Mouse (Mus musculus): Measurements from ENCODE around the gene Ephb6. TPM values are rescaled to one million over a fixed set of nuclear protein-coding genes. Genes with fewer than 3 reads are reported as not detected.

Gene Ephb6
- polyA plus RNA-seq, 1 experiment from 2014 or later = 33.5 TPM

DNA sequence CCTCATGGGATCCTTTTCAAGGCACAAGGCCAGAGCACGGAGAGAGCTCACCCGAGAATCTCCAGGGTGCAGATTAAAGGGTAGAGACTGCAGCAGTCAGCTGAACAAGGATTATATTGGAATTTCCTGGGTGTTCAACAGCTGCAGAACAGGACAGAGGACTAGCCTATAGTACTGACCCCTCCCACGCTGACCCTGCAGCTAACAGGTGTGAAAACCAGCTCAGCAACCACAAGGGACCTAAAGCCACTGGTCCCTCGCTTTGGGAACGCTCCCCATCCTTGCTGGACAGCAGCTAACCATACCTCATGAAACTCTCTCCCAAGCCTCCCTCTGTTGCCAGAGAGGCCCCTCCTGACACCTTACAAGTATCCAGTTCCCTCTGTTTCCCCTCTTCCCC is 2.4 kb downstream of the Ephb6 start:
- ATAC-seq (ENCODE audit: low FRiP score) (no peak), DNase-seq (ENCODE audit: low spot score) (no peak)
- Histone ChIP-seq H3K9ac (no peak overlapping the region), H3K36me3 (replicated peaks; ENCODE audit: control insufficient read depth, insufficient read depth) (0 out of 2 replicates have a peak, but pooled peaks cover 4% of the 10 kb centered on the region), H3K27ac (no peak overlapping the region), H3K27me3 (ENCODE audit: control insufficient read depth, insufficient read depth, low read length) (no peaks in the 10 kb centered on the region), H3K4me2 (replicated peaks) (peak overlapping the region; percentile 99), H3K4me3 (replicated peaks; ENCODE audit: low read length) (no peak overlapping the region), H3K9me3 (ENCODE audit: control insufficient read depth, low read length) (no peaks in the 10 kb centered on the region), H3K4me1 (replicated peaks; ENCODE audit: control insufficient read depth, insufficient read depth, low read length) (peaks cover 27% of the 10 kb centered on the region)
- 71% methylated on average over 5 of the region's 5 CpGs for WGBS

- WGBS = 95% methylated on average over 9 of the region's 9 CpGs
Observed at GRCm38 (mm10) chr6:41620173-41620798, 15.0 kb downstream of the Ephb6 start.

GRCm38 (mm10) chr6:41621241-41621990 is 16.1 kb downstream of the Ephb6 start:
- no peak for ATAC-seq (ENCODE audit: low FRiP score)
- no peak for DNase-seq (ENCODE audit: low spot score)
- H3K9ac ChIP-seq = no peak overlapping the region
- H3K4me3 ChIP-seq (replicated peaks; ENCODE audit: low read length) = no peak overlapping the region
- no peak overlapping the region for H3K27ac ChIP-seq
- no peaks in the 10 kb centered on the region for H3K27me3 ChIP-seq (ENCODE audit: control insufficient read depth, insufficient read depth, low read length)
- H3K36me3 ChIP-seq (replicated peaks; ENCODE audit: control insufficient read depth, insufficient read depth) = peaks cover 35% of the 10 kb centered on the region
- no peaks in the 10 kb centered on the region for H3K4me1 ChIP-seq (replicated peaks; ENCODE audit: control insufficient read depth, insufficient read depth, low read length)
- H3K9me3 ChIP-seq (ENCODE audit: control insufficient read depth, low read length) = no peaks in the 10 kb centered on the region
- WGBS = 91% methylated on average over 12 of the region's 12 CpGs
- H3K4me2 ChIP-seq (replicated peaks) = no peak overlapping the region

More at GRCm38 (mm10) chr6:41620173-41620798, 15.0 kb downstream of the Ephb6 start:
- no peaks in the 10 kb centered on the region for H3K4me1 ChIP-seq (replicated peaks; ENCODE audit: control insufficient read depth, insufficient read depth, low read length)
- DNase-seq (ENCODE audit: low spot score) (no peak), ATAC-seq (ENCODE audit: low FRiP score) (no peak)
- no peaks in the 10 kb centered on the region for H3K27me3 ChIP-seq (ENCODE audit: control insufficient read depth, insufficient read depth, low read length)
- H3K9me3 ChIP-seq (ENCODE audit: control insufficient read depth, low read length) = no peaks in the 10 kb centered on the region
- H3K4me2 ChIP-seq (replicated peaks) = no peak overlapping the region
- no peak overlapping the region for H3K9ac ChIP-seq
- H3K27ac ChIP-seq = no peak overlapping the region
- no peak overlapping the region for H3K4me3 ChIP-seq (replicated peaks; ENCODE audit: low read length)
- peaks cover 44% of the 10 kb centered on the region for H3K36me3 ChIP-seq (replicated peaks; ENCODE audit: control insufficient read depth, insufficient read depth)

DNA sequence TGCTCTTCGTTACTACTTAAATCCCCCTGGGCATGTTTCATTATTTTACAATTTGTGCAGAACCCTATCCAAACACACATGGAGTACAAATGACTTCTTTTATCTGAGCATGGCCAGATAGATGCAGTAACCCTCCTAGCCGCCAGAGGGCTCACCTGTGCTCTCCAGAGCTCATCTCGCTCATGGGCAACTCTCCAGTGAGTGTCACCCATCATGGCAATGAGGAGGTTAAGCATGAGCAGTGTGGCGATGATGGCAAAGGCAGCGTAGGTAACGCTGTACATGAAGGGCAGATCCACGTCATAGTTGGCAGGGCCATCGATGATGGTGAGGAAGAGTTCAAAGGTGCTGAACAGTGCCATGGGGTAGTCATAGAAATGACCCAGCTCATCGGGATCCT is 17.4 kb downstream of the Ephb6 start:
- no peak overlapping the region for H3K4me2 ChIP-seq (replicated peaks)
- no peak overlapping the region for H3K4me3 ChIP-seq (replicated peaks; ENCODE audit: low read length)
- no peak overlapping the region for H3K27ac ChIP-seq
- H3K9ac ChIP-seq = no peak overlapping the region
- 61% methylated on average over 9 of the region's 9 CpGs for WGBS
- peaks cover 22% of the 10 kb centered on the region for H3K36me3 ChIP-seq (replicated peaks; ENCODE audit: control insufficient read depth, insufficient read depth)
- H3K27me3 ChIP-seq (ENCODE audit: control insufficient read depth, insufficient read depth, low read length) = no peaks in the 10 kb centered on the region
- ATAC-seq (ENCODE audit: low FRiP score) (no peak), DNase-seq (ENCODE audit: low spot score) (no peak)
- no peaks in the 10 kb centered on the region for H3K4me1 ChIP-seq (replicated peaks; ENCODE audit: control insufficient read depth, insufficient read depth, low read length)
- H3K9me3 ChIP-seq (ENCODE audit: control insufficient read depth, low read length) = no peaks in the 10 kb centered on the region

- ATAC-seq (ENCODE audit: low FRiP score) (no peak), DNase-seq (ENCODE audit: low spot score) (no peak)
- no peak overlapping the region for H3K27ac ChIP-seq
- no peak overlapping the region for H3K4me3 ChIP-seq (replicated peaks; ENCODE audit: low read length)
- H3K9ac ChIP-seq = no peak overlapping the region
- no peaks in the 10 kb centered on the region for H3K27me3 ChIP-seq (ENCODE audit: control insufficient read depth, insufficient read depth, low read length)
- H3K4me2 ChIP-seq (replicated peaks) = no peak overlapping the region
- H3K36me3 ChIP-seq (replicated peaks; ENCODE audit: control insufficient read depth, insufficient read depth) = no peaks in the 10 kb centered on the region
- H3K4me1 ChIP-seq (replicated peaks; ENCODE audit: control insufficient read depth, insufficient read depth, low read length) = no peaks in the 10 kb centered on the region
- 84% methylated on average over 1 of the region's 1 CpGs for WGBS
- no peaks in the 10 kb centered on the region for H3K9me3 ChIP-seq (ENCODE audit: control insufficient read depth, low read length)
Observed at GRCm38 (mm10) chr6:41628180-41628579, 22.9 kb downstream of the Ephb6 start.

DNA sequence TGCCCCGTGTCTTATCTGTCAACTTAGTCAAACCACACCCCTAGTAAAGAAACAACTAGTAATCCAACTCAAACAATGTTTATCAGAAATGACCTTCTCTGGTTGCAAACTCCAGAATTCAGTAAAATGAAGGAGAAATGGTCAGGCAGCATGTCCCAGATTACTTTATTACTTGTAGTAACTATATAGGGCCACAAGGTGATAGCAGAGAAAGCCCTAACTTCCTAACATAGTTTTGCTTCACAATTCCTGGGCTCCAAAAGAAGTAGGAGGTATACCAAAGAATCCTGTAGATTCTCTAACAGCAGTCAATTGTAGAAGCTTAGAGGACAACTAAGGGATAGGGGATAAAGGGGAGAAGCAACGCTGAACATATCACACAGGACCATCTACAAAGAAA is 25.5 kb downstream of the Ephb6 start:
- Histone ChIP-seq H3K4me1 (replicated peaks; ENCODE audit: control insufficient read depth, insufficient read depth, low read length) (no peaks in the 10 kb centered on the region), H3K4me2 (replicated peaks) (no peak overlapping the region), H3K36me3 (replicated peaks; ENCODE audit: control insufficient read depth, insufficient read depth) (no peaks in the 10 kb centered on the region), H3K27ac (no peak overlapping the region), H3K9me3 (ENCODE audit: control insufficient read depth, low read length) (no peaks in the 10 kb centered on the region), H3K27me3 (ENCODE audit: control insufficient read depth, insufficient read depth, low read length) (no peaks in the 10 kb centered on the region), H3K9ac (no peak overlapping the region), H3K4me3 (replicated peaks; ENCODE audit: low read length) (no peak overlapping the region)
- DNase-seq (ENCODE audit: low spot score) = no peak
- 74% methylated on average over 2 of the region's 2 CpGs for WGBS
- no peak for ATAC-seq (ENCODE audit: low FRiP score)

GRCm38 (mm10) chr6:41631549-41631948 is 26.3 kb downstream of the Ephb6 start:
- no peak overlapping the region for H3K4me3 ChIP-seq (replicated peaks; ENCODE audit: low read length)
- H3K36me3 ChIP-seq (replicated peaks; ENCODE audit: control insufficient read depth, insufficient read depth) = no peaks in the 10 kb centered on the region
- no peaks in the 10 kb centered on the region for H3K27me3 ChIP-seq (ENCODE audit: control insufficient read depth, insufficient read depth, low read length)
- H3K4me1 ChIP-seq (replicated peaks; ENCODE audit: control insufficient read depth, insufficient read depth, low read length) = no peaks in the 10 kb centered on the region
- ATAC-seq (ENCODE audit: low FRiP score) (no peak), DNase-seq (ENCODE audit: low spot score) (no peak)
- H3K4me2 ChIP-seq (replicated peaks) = no peak overlapping the region
- WGBS = 91% methylated on average over 4 of the region's 4 CpGs
- no peaks in the 10 kb centered on the region for H3K9me3 ChIP-seq (ENCODE audit: control insufficient read depth, low read length)
- H3K27ac ChIP-seq = no peak overlapping the region
- no peak overlapping the region for H3K9ac ChIP-seq

GRCm38 (mm10) chr6:41635211-41635610 is 29.9 kb downstream of the Ephb6 start:
- ATAC-seq (ENCODE audit: low FRiP score) (no peak), DNase-seq (ENCODE audit: low spot score) (peak; percentile 34)
- H3K36me3 ChIP-seq (replicated peaks; ENCODE audit: control insufficient read depth, insufficient read depth) = no peaks in the 10 kb centered on the region
- H3K27me3 ChIP-seq (ENCODE audit: control insufficient read depth, insufficient read depth, low read length) = no peaks in the 10 kb centered on the region
- 50% methylated on average over 1 of the region's 1 CpGs for WGBS
- H3K27ac ChIP-seq = no peak overlapping the region
- H3K4me1 ChIP-seq (replicated peaks; ENCODE audit: control insufficient read depth, insufficient read depth, low read length) = no peaks in the 10 kb centered on the region
- H3K4me2 ChIP-seq (replicated peaks) = no peak overlapping the region
- H3K9me3 ChIP-seq (ENCODE audit: control insufficient read depth, low read length) = no peaks in the 10 kb centered on the region
- no peak overlapping the region for H3K4me3 ChIP-seq (replicated peaks; ENCODE audit: low read length)
- H3K9ac ChIP-seq = no peak overlapping the region

DNA sequence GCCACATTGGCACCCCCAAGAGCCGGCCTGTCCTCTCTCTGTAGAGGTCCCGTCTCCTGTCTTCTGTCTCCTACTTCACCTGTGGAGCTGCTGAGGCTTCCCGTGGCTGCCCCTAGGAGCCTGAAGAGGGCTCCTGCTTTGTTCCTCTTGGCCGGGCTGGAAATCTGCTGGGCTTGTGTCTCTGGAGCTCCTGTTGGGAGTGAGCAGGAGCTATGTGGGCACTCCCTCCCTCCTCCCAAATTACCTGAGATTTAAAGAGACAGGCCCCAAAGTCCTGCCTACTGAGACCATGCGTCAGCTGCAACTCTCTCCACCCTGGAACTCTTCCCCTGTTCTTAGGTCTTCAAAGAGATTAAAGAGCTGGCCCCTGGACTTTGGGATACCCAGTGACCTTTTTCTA is 30.9 kb downstream of the Ephb6 start, which contains the start of gene Trpv6:
Trpv6 (minus strand) TSS at position 228 of the 400 bp plus-strand sequence.
- H3K27me3 ChIP-seq (ENCODE audit: control insufficient read depth, insufficient read depth, low read length) = no peaks in the 10 kb centered on the region
- no peaks in the 10 kb centered on the region for H3K4me1 ChIP-seq (replicated peaks; ENCODE audit: control insufficient read depth, insufficient read depth, low read length)
- 28% methylated on average over 5 of the region's 5 CpGs for WGBS
- H3K4me3 ChIP-seq (replicated peaks; ENCODE audit: low read length) = no peak within 1 kb of the TSS
- no peak within 1 kb of the TSS for H3K4me2 ChIP-seq (replicated peaks)
- no peak within 1 kb of the TSS for H3K9ac ChIP-seq
- ATAC-seq (ENCODE audit: low FRiP score) (no peak), DNase-seq (ENCODE audit: low spot score) (no peak)
- no peak within 1 kb of the TSS for H3K27ac ChIP-seq
- H3K36me3 ChIP-seq (replicated peaks; ENCODE audit: control insufficient read depth, insufficient read depth) = no peaks in the 10 kb centered on the region
- no peaks in the 10 kb centered on the region for H3K9me3 ChIP-seq (ENCODE audit: control insufficient read depth, low read length)

Data from hindbrain, embryonic 14.5 days (tissue).